Mouse (Mus musculus) skeletal muscle tissue, adult 2 months (tissue): ENCODE results near the gene Myh7.
"Not testable (repeated sequence)": the region's sequence is repeated elsewhere in the genome, so short reads cannot be mapped to it uniquely, and the experiment has no call there.

ENCODE experiments used
- DNase-seq: peaks from one replicate; pipeline ENCODE4 v3.0.0-alpha.2; 2012; ENCODE audit warnings: low read depth, low spot score

The Myh7 gene

GRCm38 (mm10) chr14:55003878-55004855, 9.7 kb upstream of the Myh7 start:
- no peak for DNase-seq

DNA sequence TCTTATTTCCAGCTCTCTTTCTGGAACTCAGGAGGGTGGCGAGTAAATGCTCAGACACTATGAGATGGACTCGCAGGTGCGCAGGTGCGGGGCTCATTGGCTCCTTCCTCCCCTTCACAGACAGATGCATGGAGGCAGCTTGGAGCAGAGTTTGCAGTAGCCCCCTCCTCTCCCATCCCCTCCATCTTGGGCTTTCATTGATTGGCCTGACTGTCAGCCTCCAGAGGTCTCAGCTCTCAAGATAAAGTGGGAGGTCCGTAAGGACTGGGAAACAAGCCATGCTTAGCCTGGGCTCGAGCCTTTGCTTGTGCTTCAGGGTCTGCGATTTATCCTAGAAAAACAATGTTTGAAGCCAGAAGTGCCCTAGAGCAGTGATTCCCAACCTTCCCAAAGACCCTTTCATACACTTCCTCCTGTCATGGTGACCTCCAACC, 8.3 kb upstream of the Myh7 start:
- DNase-seq, result no peak

- no peak for DNase-seq
Measured at GRCm38 (mm10) chr14:55001938-55002686, 7.7 kb upstream of the Myh7 start.

- DNase-seq, result no peak
Measured at GRCm38 (mm10) chr14:55001446-55001845, 7.0 kb upstream of the Myh7 start.

GRCm38 (mm10) chr14:55000814-55001213, 6.4 kb upstream of the Myh7 start:
- no peak for DNase-seq

DNA sequence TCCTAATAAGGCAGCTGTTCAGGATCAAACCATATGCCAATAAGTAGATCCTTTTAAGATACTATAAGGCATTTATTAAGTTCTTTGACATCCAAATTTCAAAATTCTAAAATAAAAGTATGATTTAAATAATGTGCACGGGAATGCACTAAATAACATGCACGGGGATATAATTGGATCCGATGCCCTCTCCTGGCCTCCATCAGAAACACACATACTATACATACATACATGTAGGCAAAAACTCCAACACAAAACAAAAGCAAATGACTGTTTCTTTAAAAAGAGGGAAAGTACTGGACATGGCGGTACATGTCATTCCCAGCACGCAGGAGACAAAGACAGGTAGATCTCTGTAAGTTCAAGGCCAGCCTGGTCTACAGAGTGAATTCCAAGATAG, 5.4 kb upstream of the Myh7 start:
- DNase-seq, result not testable (repeated sequence)

DNA sequence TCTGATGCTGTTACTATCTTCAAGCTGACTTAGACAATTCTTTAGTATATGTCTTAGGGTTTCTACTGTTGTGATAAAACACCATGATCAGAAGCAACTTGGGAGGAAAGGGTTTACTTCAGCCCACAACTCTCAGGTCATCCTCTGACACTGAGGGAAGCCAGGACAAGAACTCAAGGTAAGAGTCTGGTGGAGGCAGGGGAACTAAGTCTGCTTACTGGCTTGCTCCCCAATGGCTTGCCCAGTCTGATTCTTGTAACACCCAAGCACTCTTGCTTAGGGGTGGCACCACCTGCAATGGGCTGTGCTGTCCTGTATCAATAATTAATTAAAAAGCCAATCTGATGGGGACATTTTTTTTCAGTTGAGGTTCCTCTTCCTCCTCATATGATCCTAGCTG, 4.3 kb upstream of the Myh7 start:
- no peak for DNase-seq

GRCm38 (mm10) chr14:54997297-54997696, 2.9 kb upstream of the Myh7 start:
- DNase-seq, result no peak

GRCm38 (mm10) chr14:54996793-54997192, 2.4 kb upstream of the Myh7 start:
- DNase-seq, result no peak

DNA sequence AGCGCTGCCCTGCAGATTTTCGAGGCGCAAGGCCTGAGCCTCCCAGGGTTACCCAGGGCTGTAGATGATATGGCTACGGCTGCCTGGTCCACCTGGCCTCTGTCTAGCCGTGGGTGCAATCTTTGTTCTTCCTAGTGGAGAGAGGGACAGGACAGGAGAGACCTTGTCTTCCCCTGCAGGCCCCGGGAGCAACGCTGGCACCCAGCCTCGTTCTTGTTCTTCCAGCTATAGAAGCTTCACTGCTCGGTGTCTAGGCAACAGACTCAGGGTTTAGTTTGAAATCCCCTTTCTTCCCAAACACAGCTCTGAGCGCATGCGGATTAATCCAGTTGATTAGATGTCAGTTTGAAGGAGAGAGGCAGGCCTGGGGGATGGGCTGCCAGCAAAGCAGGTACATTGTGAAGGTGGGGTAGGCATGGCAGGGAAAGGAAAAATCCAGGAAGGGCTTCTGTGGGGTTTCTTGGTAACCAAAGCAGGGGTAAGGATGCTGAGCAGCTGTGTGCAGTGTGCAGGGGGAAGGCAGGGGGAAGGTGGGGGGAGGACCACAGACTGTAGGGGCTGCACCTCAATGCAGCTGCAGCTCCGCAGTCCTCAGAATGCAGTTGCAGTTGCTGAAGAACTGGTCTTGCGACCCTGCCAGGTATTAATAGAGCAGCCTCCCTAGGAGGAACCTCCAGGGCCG, 1.2 kb upstream of the Myh7 start:
- DNase-seq, result no peak

GRCm38 (mm10) chr14:54994869-54995186, 402 bp upstream of the Myh7 start:
- no peak for DNase-seq

- no peak for DNase-seq
Measured at GRCm38 (mm10) chr14:54993636-54994035, 790 bp downstream of the Myh7 start.

GRCm38 (mm10) chr14:54992196-54992595, 2.2 kb downstream of the Myh7 start:
- no peak for DNase-seq

DNA sequence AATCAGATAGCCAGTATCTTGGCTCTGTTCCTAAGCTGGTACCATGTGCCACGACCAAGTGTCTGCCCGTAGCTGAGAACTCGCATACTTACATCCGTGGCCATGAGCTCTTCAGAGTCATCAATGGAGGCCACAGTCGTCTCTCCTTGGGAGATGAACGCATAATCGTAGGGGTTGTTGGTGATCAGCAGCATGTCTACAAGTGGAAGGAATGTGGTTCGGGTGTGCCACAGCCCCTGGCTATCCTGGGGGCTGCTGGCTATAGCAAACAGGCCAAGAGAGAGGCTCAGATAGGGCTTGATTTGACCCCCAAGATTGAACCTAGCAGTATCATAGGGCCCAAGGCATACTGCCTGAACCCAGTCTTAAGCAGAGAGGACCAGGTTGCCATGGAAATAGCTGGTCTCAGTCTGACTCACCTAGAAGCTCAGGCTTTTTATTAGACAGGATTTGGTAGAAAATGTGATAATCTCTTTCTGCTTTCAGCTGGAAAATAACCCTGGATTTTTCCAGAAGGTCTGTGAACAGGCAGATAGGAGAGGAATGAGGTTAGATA, 4.5 kb downstream of the Myh7 start:
- no peak for DNase-seq

DNA sequence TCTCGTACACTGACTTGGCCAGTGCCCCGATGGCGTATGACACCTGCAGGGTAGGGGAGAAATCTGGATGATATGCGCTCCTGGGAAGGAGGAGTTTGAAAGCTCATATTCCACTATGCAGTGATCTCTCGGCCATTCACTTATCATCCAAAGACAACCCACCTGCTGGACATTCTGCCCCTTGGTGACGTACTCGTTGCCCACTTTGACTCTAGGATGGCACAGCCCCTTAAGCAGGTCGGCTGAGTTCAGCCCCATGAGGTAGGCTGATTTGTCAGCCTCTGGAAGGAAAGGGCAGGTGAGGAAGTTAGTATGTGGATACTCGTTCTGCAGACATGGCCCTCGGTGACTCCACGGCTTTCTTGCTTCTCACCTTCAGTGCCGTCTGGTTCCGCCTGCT, 5.5 kb downstream of the Myh7 start:
- no peak for DNase-seq

DNA sequence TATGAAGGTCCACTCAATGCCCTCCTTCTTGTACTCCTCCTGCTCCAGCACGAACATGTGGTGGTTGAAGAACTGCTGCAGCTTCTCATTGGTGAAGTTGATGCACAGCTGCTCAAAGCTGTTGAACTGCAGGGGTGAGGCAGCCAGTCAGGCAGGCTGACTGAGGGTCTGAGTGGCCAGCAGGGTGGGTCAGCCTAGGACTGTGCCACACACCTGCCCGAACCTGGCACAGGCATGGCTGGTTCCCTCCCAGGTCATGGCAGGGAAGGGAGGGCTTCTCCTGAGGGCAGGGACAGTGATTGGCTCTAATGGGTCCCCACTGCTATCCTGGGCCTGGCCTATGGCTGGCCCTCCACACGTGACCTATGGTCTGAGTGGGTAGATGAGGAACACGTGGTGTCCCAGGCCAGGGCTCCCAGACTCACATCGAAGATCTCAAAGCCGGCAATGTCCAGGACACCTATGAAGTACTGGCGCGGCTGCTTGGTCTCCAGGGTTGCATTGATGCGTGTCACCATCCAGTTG, 6.0 kb downstream of the Myh7 start:
- DNase-seq, result not testable (repeated sequence)

DNA sequence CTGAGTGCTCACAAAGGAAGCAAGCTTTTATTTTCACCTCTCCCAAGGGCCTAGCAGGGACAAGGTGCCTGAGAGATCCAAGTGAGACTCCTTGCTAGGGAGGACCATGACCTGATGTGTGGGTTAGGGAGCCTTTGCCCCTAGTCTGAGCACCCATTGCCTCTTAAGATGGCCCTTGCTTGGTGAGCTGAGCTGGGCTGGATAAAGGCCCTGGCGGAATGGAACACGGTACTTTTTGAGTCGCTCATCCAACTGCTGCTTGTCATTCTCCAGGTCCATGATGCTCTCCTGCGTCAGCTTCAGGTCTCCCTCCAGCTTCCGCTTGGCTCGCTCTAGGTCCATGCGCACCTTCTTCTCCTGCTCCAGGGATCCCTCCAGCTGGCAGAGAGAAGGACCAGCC, 12.5 kb downstream of the Myh7 start:
- no peak for DNase-seq

GRCm38 (mm10) chr14:54978664-54979063, 15.8 kb downstream of the Myh7 start:
- no peak for DNase-seq

DNA sequence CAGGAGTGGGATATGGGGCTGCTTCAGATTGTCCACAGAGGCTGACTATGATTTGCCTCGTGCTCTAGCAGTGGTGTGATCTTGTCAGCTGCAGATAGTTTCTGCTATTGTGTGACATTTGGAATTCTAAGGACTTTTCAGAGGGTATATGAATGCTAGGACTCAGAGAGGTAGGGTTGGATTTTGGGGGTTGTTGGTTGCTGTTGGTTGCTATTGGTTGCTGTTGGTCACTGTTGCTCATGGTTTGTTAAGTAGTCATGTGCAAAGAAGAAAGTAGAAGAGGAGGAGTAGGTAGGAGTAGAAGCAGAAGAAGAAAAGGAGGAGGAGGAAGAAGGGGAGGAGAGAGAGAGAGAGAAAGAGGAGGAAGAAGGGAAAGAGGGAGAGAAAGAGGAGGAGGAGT, 17.8 kb downstream of the Myh7 start, which contains the start of gene Gm17428:
TSS of gene Gm17428 (plus strand) at position 301 of the 400 bp plus-strand sequence.
- no peak for DNase-seq

- no peak for DNase-seq
Measured at GRCm38 (mm10) chr14:54974068-54974791, 20.2 kb downstream of the Myh7 start.

- DNase-seq, result not testable (repeated sequence)
Measured at GRCm38 (mm10) chr14:54972786-54973185, 21.6 kb downstream of the Myh7 start.
